Mouse (Mus musculus) megakaryocyte, embryonic 14.5 days (primary cell): Measurements from ENCODE around the gene Kpnb1.

Source experiments
- FLI1 ChIP-seq: IDR thresholded peaks from 2 replicates; pipeline ENCODE4 v1.6.1; 2012; ENCODE audit warnings: low read length, inconsistent platforms, mixed read lengths
- GATA1 ChIP-seq: IDR thresholded peaks from 3 replicates; pipeline ENCODE4 v1.6.1; 2012; ENCODE audit warnings: mixed read lengths, low read length, inconsistent platforms, borderline replicate concordance

DNA sequence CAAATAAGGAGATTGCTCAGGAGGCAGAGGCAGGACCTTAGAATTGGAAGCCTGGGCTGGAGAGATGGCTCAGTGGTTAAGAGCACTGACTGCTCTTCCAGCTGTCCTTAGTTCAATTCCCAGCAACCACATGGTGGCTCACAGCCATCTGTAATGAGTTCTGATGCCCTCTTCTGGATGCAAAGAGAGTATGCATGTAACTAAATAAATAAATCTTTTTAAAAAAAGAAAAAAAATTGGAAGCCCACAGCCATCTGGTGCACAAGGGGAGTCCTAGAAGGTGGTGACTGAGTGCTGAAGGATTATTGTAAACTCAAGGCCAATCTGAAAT is 4.9 kb upstream of the Kpnb1 start:
- TF ChIP-seq GATA1 (no peak), FLI1 (no peak)
